Mouse (Mus musculus): Measurements from ENCODE around the gene Tgds. TPM values are rescaled to one million over a fixed set of nuclear protein-coding genes. Genes with fewer than 3 reads are reported as not detected.

Tgds gene
- polyA plus RNA-seq, 1 experiment from 2014 or later = 16.0 TPM

DNA sequence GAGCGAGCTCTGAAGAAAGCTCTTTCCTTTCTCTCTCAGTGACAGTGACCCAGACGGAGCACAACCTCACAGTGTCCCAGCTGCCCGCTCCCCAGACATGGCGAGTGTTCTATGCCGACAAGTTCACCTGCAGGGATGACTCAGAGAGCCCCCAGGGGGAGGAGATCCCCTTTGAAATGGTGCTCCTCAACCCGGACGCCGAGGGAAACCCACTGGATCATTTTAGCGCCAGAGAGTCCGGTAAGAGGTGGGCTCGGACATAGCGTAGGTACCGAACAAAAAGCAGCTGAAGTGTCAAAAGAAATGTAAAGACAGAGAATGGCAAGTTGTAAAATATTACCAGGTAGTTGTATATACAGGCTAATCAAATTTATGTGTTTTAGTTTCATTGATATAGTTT is 15.5 kb upstream of the Tgds start:
- Histone ChIP-seq H3K27me3 (ENCODE audit: insufficient read depth, low read length) (no peaks in the 10 kb centered on the region), H3K4me3 (ENCODE audit: low read depth, low read length) (no peak overlapping the region), H3K9ac (replicated peaks) (no peak overlapping the region), H3K4me1 (ENCODE audit: insufficient read depth) (0 out of 2 replicates have a peak, but pooled peaks cover 3% of the 10 kb centered on the region), H3K4me2 (ENCODE audit: low read depth, low read length) (no peak overlapping the region), H3K36me3 (replicated peaks; ENCODE audit: insufficient read depth, low read length) (no peaks in the 10 kb centered on the region), H3K9me3 (ENCODE audit: low read length) (no peaks in the 10 kb centered on the region), H3K27ac (ENCODE audit: low read depth) (no peak overlapping the region)
- no peak for ATAC-seq
- DNase-seq = no peak
- WGBS (ENCODE audit: insufficient replicate concordance) = 91% methylated on average over 13 of the region's 13 CpGs
- TF ChIP-seq EP300 (IDR thresholded peaks at IDR 0.05; ENCODE audit: low read depth) (no peak), CTCF (IDR thresholded peaks at IDR 0.05; ENCODE audit: low read depth) (no peak)

DNA sequence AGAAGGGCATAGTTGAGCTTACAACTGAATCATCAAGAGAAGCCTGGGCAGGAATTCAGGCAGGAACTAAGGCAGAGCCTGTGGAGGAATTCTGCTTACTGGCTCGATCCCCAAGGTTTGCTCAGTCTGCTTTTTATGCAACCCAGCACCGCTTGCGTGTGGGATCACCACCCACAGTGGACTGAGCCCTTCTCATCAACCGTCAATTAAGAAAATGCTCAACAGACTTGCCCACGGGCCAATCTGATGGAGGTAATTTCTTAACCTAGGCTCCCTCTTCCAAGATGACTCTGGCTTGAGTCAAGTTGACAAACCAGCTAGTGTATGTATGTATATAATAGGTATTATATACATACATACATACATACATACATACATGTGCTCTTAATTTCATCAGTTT is 9.7 kb upstream of the Tgds start:
- Histone ChIP-seq H3K27me3 (ENCODE audit: insufficient read depth, low read length) (no peaks in the 10 kb centered on the region), H3K4me2 (ENCODE audit: low read depth, low read length) (no peak overlapping the region), H3K4me3 (ENCODE audit: low read depth, low read length) (no peak overlapping the region), H3K9me3 (ENCODE audit: low read length) (no peaks in the 10 kb centered on the region), H3K9ac (replicated peaks) (no peak overlapping the region), H3K36me3 (replicated peaks; ENCODE audit: insufficient read depth, low read length) (peaks cover 3% of the 10 kb centered on the region; the same call in 1 of the 2 replicates), H3K27ac (ENCODE audit: low read depth) (no peak overlapping the region), H3K4me1 (ENCODE audit: insufficient read depth) (0 out of 2 replicates have a peak, but pooled peaks cover 4% of the 10 kb centered on the region)
- no peak for DNase-seq
- 83% methylated on average over 5 of the region's 5 CpGs for WGBS (ENCODE audit: insufficient replicate concordance)
- TF ChIP-seq CTCF (IDR thresholded peaks at IDR 0.05; ENCODE audit: low read depth) (no peak), EP300 (IDR thresholded peaks at IDR 0.05; ENCODE audit: low read depth) (no peak)
- no peak for ATAC-seq

DNA sequence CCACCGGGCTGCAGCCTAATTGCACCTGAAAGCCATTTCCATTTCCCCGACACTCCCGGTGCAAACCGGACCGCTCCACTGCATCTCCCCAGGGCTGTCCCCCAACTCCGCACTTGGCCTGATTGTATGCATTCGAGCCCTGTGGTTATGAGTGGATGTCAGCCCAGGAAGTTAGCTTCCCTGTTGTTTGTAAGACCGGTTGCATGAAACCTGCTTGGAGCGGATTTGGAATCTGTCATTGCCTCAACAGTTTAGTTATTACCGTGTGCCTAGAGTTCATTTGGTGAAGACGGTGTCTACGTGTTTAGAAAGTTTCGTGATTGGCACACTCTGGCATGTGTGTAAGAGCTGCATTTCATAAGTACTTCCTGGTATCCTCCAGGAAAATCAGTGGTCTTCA is 4.9 kb upstream of the Tgds start:
- under 1% methylated on average over 13 of the region's 13 CpGs for WGBS (ENCODE audit: insufficient replicate concordance)
- Histone ChIP-seq H3K9ac (replicated peaks) (peak overlapping the region; percentile 82), H3K27me3 (ENCODE audit: insufficient read depth, low read length) (no peaks in the 10 kb centered on the region), H3K9me3 (ENCODE audit: low read length) (no peaks in the 10 kb centered on the region), H3K4me1 (ENCODE audit: insufficient read depth) (peaks cover 14% of the 10 kb centered on the region), H3K27ac (ENCODE audit: low read depth) (peak overlapping the region; percentile 56; the same call in 1 of the 2 replicates), H3K4me3 (ENCODE audit: low read depth, low read length) (peak overlapping the region; percentile 81), H3K4me2 (ENCODE audit: low read depth, low read length) (peak overlapping the region; percentile 93), H3K36me3 (replicated peaks; ENCODE audit: insufficient read depth, low read length) (peaks cover 3% of the 10 kb centered on the region; the same call in 1 of the 2 replicates)
- peak; percentile 22 for ATAC-seq
- DNase-seq = no peak
- TF ChIP-seq CTCF (IDR thresholded peaks at IDR 0.05; ENCODE audit: low read depth) (no peak), EP300 (IDR thresholded peaks at IDR 0.05; ENCODE audit: low read depth) (no peak)

DNA sequence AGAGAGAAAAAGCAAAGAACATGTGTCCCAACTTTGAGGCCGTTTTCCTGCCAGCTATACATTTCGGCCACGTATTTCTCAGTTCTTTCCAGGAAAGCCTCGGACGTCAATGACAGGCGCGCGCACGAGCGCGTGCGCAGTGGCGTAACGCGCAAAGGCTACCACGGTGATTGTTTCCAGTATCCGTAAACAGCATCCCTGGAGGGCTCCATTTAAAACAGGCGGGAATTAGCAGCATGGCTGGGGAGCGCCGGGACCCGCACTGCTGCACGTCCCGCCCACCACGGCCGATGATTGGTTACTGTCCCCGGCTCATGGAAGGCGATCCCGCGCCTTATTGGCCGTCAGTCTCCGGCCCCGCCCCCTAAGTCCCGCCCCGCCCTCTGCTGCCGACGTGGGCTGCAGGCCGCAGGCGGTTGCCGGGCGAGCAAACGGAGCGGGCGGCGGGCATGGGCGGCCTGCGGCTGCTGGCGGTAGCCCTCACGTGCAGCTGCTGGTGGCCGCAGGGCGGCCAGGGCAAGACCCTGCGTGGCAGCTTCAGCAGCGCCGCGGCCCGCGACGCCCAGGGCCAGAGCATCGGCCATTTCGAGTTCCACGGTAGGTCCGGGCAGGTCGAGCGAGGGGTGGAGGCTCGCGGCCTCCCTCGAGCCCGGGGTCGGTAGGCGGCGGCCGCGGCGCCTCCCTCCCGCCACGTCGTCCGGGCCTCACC is 4.3 kb upstream of the Tgds start, which contains the start of gene Gpr180:
Gpr180 (plus strand) TSS at position 415 of the 709 bp plus-strand sequence.
- H3K4me3 ChIP-seq (ENCODE audit: low read depth, low read length) = peak within 1 kb of the TSS; percentile 81
- peak within 1 kb of the TSS; percentile 82 for H3K9ac ChIP-seq (replicated peaks)
- ATAC-seq (peak; percentile 92), DNase-seq (peak; percentile 98)
- H3K4me2 ChIP-seq (ENCODE audit: low read depth, low read length) = peak within 1 kb of the TSS; percentile 93
- H3K4me1 ChIP-seq (ENCODE audit: insufficient read depth) = peaks cover 17% of the 10 kb centered on the region
- H3K36me3 ChIP-seq (replicated peaks; ENCODE audit: insufficient read depth, low read length) = peaks cover 3% of the 10 kb centered on the region; the same call in 1 of the 2 replicates
- H3K27ac ChIP-seq (ENCODE audit: low read depth) = peak within 1 kb of the TSS; percentile 56; the same call in 1 of the 2 replicates
- no peaks in the 10 kb centered on the region for H3K27me3 ChIP-seq (ENCODE audit: insufficient read depth, low read length)
- no peaks in the 10 kb centered on the region for H3K9me3 ChIP-seq (ENCODE audit: low read length)
- no peak for TF ChIP-seq EP300 (IDR thresholded peaks at IDR 0.05; ENCODE audit: low read depth)
- TF ChIP-seq CTCF (IDR thresholded peaks at IDR 0.05; ENCODE audit: low read depth) = no peak
- 1% methylated on average over 58 of the region's 77 CpGs for WGBS (ENCODE audit: insufficient replicate concordance)

DNA sequence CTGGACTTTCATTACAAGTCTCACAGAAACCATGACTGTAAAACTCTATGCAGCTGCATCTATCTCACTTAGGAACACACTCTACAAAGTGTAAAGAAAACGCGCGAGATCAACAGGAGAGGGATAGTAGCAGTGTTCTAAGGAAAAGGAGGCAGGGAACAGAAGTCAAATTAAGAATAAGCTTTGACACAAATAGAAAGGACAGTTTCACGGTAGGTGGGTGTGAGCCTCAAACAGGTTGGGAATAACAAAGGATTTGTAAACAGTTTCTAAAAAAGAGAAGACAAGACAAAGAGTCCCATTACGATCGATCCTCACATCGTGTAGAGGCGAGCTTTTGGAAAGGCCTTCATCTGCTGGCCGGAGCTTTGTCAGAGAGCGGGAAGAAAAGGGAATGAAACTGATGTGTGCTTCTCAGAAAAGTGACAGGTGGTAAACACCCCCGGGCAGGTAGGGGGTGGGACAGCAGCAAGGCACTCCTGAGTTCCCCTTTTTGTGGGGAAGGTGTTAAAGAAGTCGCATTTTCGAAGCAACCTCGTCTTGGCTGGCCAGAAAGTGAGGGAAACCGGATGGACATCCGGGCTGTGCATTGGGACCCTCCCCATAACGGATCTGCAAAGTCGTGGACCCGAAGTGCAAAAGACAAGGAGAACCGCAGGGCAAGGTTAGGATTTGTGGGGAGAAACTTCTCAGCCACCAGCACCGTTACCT is 469 bp downstream of the Tgds start:
- WGBS (ENCODE audit: insufficient replicate concordance) = 10% methylated on average over 21 of the region's 21 CpGs
- Histone ChIP-seq H3K9ac (replicated peaks) (peak overlapping the region; percentile 77), H3K36me3 (replicated peaks; ENCODE audit: insufficient read depth, low read length) (peaks cover 6% of the 10 kb centered on the region), H3K27me3 (ENCODE audit: insufficient read depth, low read length) (no peaks in the 10 kb centered on the region), H3K4me1 (ENCODE audit: insufficient read depth) (peaks cover 22% of the 10 kb centered on the region), H3K4me2 (ENCODE audit: low read depth, low read length) (peak overlapping the region; percentile 98), H3K4me3 (ENCODE audit: low read depth, low read length) (peak overlapping the region; percentile 74), H3K9me3 (ENCODE audit: low read length) (no peaks in the 10 kb centered on the region), H3K27ac (ENCODE audit: low read depth) (peak overlapping the region; percentile 52)
- DNase-seq = no peak
- ATAC-seq = 0 out of 2 replicates have a peak, but pooled peaks have one; percentile 2
- TF ChIP-seq EP300 (IDR thresholded peaks at IDR 0.05; ENCODE audit: low read depth) (no peak), CTCF (IDR thresholded peaks at IDR 0.05; ENCODE audit: low read depth) (no peak)

DNA sequence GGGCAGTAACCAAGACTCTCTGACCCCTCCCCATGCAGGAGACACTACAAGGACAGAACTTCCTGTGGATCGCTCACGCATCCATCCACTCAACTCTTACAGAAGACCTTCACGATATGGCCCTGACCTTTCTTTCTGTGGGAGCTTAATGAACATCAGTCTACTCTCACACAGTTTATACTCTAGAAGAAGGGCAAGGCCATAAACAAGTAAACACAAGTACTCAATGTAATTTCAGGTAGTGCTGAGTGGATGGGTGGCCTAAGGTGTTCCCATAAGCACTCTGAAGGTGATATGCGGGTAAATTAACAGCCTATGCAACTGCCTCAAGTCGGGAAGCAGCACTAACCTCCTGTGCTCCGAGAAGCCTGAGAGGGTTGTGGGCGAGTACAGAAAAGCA is 1.1 kb downstream of the Tgds start:
- peak overlapping the region; percentile 98 for H3K4me2 ChIP-seq (ENCODE audit: low read depth, low read length)
- H3K36me3 ChIP-seq (replicated peaks; ENCODE audit: insufficient read depth, low read length) = peaks cover 12% of the 10 kb centered on the region
- no peaks in the 10 kb centered on the region for H3K27me3 ChIP-seq (ENCODE audit: insufficient read depth, low read length)
- ATAC-seq = no peak
- peak overlapping the region; percentile 77 for H3K9ac ChIP-seq (replicated peaks)
- no peak overlapping the region for H3K27ac ChIP-seq (ENCODE audit: low read depth)
- DNase-seq = no peak
- H3K9me3 ChIP-seq (ENCODE audit: low read length) = no peaks in the 10 kb centered on the region
- peak overlapping the region; percentile 74 for H3K4me3 ChIP-seq (ENCODE audit: low read depth, low read length)
- H3K4me1 ChIP-seq (ENCODE audit: insufficient read depth) = peaks cover 19% of the 10 kb centered on the region
- WGBS (ENCODE audit: insufficient replicate concordance) = 72% methylated on average over 7 of the region's 7 CpGs
- TF ChIP-seq EP300 (IDR thresholded peaks at IDR 0.05; ENCODE audit: low read depth) (no peak), CTCF (IDR thresholded peaks at IDR 0.05; ENCODE audit: low read depth) (no peak)

Measured in liver, postnatal 0 days (tissue).